Mouse (Mus musculus) erythroblast, embryonic 14.5 days (primary cell): ENCODE results near the gene Psma2.

ENCODE experiments used
- GATA1 ChIP-seq: IDR thresholded peaks from 2 replicates; pipeline ENCODE4 v1.6.1; 2012; ENCODE audit warnings: low read length, inconsistent platforms, mixed read lengths
- TAL1 ChIP-seq: IDR thresholded peaks from 3 replicates; pipeline ENCODE4 v1.6.1; 2012; ENCODE audit warnings: low read length, inconsistent platforms, mixed read lengths

GRCm38 (mm10) chr13:14667107-14667506 lies 54.1 kb downstream of the Psma2 start:
- no peak for TF ChIP-seq GATA1
- TF ChIP-seq TAL1, result no peak
